ENCODE assay signal across 20 mouse cellular contexts in genomic region chr2:52570171-52570570, GRCm38 (mm10).
DNase-seq lines count a peak whose midpoint lies in the region; ATAC-seq and TF ChIP-seq lines count a peak whose summit lies in the region.
"Had no signal": no experiment of that assay in that cellular context is flagged by ENCODE, and none has a peak within 500 bp of the region (broad histone marks: within the 10 kb centered on the region; RNA-seq: fewer than 3 reads in every experiment).

No protein-coding gene starts in this region.

- WGBS in heart, postnatal 0 days: 59% methylated on average over 11 of the region's 11 CpGs
- 53% methylated on average over 11 of the region's 11 CpGs for WGBS in lung, postnatal 0 days

- no peak overlapping the region for H3K9ac ChIP-seq in heart, postnatal 0 days (replicated peaks; ENCODE audit: low read depth, low read length)
- H3K9ac ChIP-seq in lung, postnatal 0 days (replicated peaks; ENCODE audit: low read depth): no peak overlapping the region
- H3K9ac ChIP-seq: intestine, embryonic 15.5 days; limb, embryonic 13.5 days; neural tube, embryonic 12.5 days had no signal

- peaks cover 19% of the 10 kb centered on the region; the same call in 1 of the 2 replicates for H3K4me1 ChIP-seq in heart, postnatal 0 days (ENCODE audit: control insufficient read depth, insufficient read depth)
- H3K4me1 ChIP-seq in lung, postnatal 0 days (ENCODE audit: insufficient read depth, low read depth, low read length): peaks cover 4% of the 10 kb centered on the region; the same call in 1 of the 2 replicates
- H3K4me1 ChIP-seq: limb, embryonic 13.5 days; neural tube, embryonic 12.5 days had no signal

- intact Hi-C loops in heart, postnatal 10 days (cut with DNase I): no loop called here

- no peak for TF ChIP-seq EP300 in heart, postnatal 0 days (IDR thresholded peaks at IDR 0.05; ENCODE audit: low read depth)
- no peak for TF ChIP-seq EP300 in lung, postnatal 0 days (IDR thresholded peaks at IDR 0.05)

- H3K9me3 ChIP-seq in heart, postnatal 0 days (replicated peaks; ENCODE audit: control insufficient read depth, low read length): no peaks in the 10 kb centered on the region
- no peaks in the 10 kb centered on the region for H3K9me3 ChIP-seq in lung, postnatal 0 days (ENCODE audit: low read length)
- H3K9me3 ChIP-seq: intestine, embryonic 15.5 days; limb, embryonic 13.5 days; neural tube, embryonic 12.5 days had no signal

- H3K27ac ChIP-seq in heart, postnatal 0 days (ENCODE audit: low read depth): peak overlapping the region; percentile 62; the same call in 1 of the 2 replicates
- H3K27ac ChIP-seq in lung, postnatal 0 days (ENCODE audit: low read length): no peak overlapping the region
- H3K27ac ChIP-seq: intestine, embryonic 15.5 days; limb, embryonic 13.5 days; neural tube, embryonic 12.5 days; stomach, postnatal 0 days had no signal

- no peak for TF ChIP-seq CTCF in heart, postnatal 0 days (IDR thresholded peaks at IDR 0.05; ENCODE audit: low read depth)
- TF ChIP-seq CTCF in lung, postnatal 0 days (IDR thresholded peaks at IDR 0.05): no peak

- no peaks in the 10 kb centered on the region for H3K36me3 ChIP-seq in heart, postnatal 0 days (replicated peaks; ENCODE audit: control insufficient read depth, insufficient read depth, low read length)
- no peaks in the 10 kb centered on the region for H3K36me3 ChIP-seq in lung, postnatal 0 days (ENCODE audit: insufficient read depth, low read length)
- H3K36me3 ChIP-seq: intestine, embryonic 15.5 days; limb, embryonic 13.5 days; neural tube, embryonic 12.5 days had no signal

- no peak for ATAC-seq in heart, postnatal 0 days (ENCODE audit: insufficient read depth, low read depth)
- ATAC-seq in megakaryocyte, adult 5-6 weeks (ENCODE audit: poor library complexity, severe bottlenecking): peak; percentile 49; the same call in 1 of the 2 replicates
- ATAC-seq in lung, postnatal 0 days: no peak
- ATAC-seq: forebrain, embryonic 16.5 days; intestine, embryonic 15.5 days; Patski had no signal

- no peaks in the 10 kb centered on the region for H3K27me3 ChIP-seq in heart, postnatal 0 days (ENCODE audit: control insufficient read depth, insufficient read depth, low read length)
- no peaks in the 10 kb centered on the region for H3K27me3 ChIP-seq in lung, postnatal 0 days (replicated peaks; ENCODE audit: insufficient read depth, low read length)
- H3K27me3 ChIP-seq: intestine, embryonic 15.5 days; limb, embryonic 13.5 days; neural tube, embryonic 12.5 days; Patski had no signal

- no peak overlapping the region for H3K4me2 ChIP-seq in heart, postnatal 0 days (ENCODE audit: low read depth, low read length)
- no peak overlapping the region for H3K4me2 ChIP-seq in lung, postnatal 0 days (replicated peaks; ENCODE audit: low read depth, low read length)
- H3K4me2 ChIP-seq: intestine, embryonic 15.5 days; limb, embryonic 13.5 days; neural tube, embryonic 12.5 days had no signal

- no peak for DNase-seq in heart, postnatal 0 days (ENCODE audit: low spot score)
- no peak for DNase-seq in heart, postnatal 10 days
- DNase-seq in T-cell, adult 2 months (ENCODE audit: low spot score): peak; percentile 48
- peak; percentile 39 for DNase-seq in thymus, postnatal 25 days
- DNase-seq in lung, postnatal 25 days (ENCODE audit: low spot score): no peak
- no peak for DNase-seq in adrenal gland, adult 18-20 months (ENCODE audit: low spot score in 2 of 2)
- no peak for DNase-seq in lung, postnatal 0 days (ENCODE audit: low spot score)
- DNase-seq: adrenal gland, adult 2 months; cerebellum, adult 18-20 months; kidney, postnatal 4 days; lung, postnatal 10 days; midbrain, embryonic 14.5 days; right cerebral cortex, postnatal 4 days had no signal

- no peak overlapping the region for H3K4me3 ChIP-seq in heart, postnatal 0 days (ENCODE audit: low read depth, low read length)
- no peak overlapping the region for H3K4me3 ChIP-seq in lung, postnatal 0 days (ENCODE audit: low read depth, low read length)
- H3K4me3 ChIP-seq: intestine, embryonic 15.5 days; limb, embryonic 13.5 days; neural tube, embryonic 12.5 days had no signal

Comparison
In these comparisons a context has a peak if more than half of its experiments do, and no peak if none do; other contexts are left out.
1. DNase-seq: peak in T-cell, adult 2 months (single experiment) and thymus, postnatal 25 days (single experiment); none in heart, postnatal 0 days (single experiment), heart, postnatal 10 days (0 of 2), lung, postnatal 25 days (single experiment), adrenal gland, adult 18-20 months (0 of 2) and lung, postnatal 0 days (single experiment).